Mouse (Mus musculus): ENCODE measurements at regions not wholly inside any gene's neighbourhood (a gene's known extent, or its start where the extent isn't known, plus 50 kb on each side); places are given as distances from the start of the nearest gene placed in this dataset.

DNA sequence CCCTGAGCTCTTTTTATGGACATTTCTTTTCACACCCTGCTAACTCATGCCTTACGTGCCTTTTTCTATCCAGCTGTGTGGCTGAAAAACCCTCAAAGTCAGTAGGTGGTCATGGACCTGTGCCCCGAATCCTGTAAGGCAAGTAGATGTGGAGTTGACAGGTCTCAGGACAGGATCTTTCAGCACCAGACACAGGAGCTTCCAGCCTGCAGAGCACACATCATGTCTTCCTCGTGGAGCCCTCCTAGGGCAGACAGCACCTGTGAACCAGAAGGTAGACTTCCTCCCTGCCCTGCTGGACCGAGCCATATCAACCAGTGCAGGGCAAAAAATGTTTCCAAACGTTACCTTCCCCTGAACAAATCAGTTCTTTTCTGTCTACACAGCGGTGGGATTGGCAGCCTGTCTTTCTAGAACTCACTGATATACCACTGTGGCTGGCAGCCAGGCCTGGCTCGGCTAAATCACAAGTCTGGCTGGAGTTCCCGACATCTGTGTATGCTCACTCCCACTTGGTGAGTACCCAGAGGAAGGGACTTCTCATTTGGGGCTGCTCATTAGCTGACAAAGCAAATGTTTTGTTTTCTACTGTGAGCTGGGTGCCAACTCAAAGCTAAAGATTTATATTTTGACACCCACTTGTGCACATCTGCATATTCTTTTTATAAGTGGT is 336.0 kb downstream of the Foxa2 start:
- ATAC-seq (replicated peaks; ENCODE audit: low FRiP score) (no peak), DNase-seq (ENCODE audit: low spot score) (no peak)
- Histone ChIP-seq H3K9me3 (ENCODE audit: control insufficient read depth, low read length) (no peaks in the 10 kb centered on the region), H3K36me3 (ENCODE audit: control insufficient read depth, insufficient read depth, low read length) (no peaks in the 10 kb centered on the region), H3K4me3 (ENCODE audit: low read depth, low read length) (no peak overlapping the region), H3K27me3 (replicated peaks; ENCODE audit: control insufficient read depth, insufficient read depth, low read length) (no peaks in the 10 kb centered on the region), H3K4me2 (no peak overlapping the region), H3K9ac (ENCODE audit: low read depth, low read length) (no peak overlapping the region), H3K4me1 (replicated peaks; ENCODE audit: control insufficient read depth, insufficient read depth, low read length) (no peaks in the 10 kb centered on the region), H3K27ac (ENCODE audit: low read depth, low read length) (no peak overlapping the region)
- 57% methylated on average over 8 of the region's 8 CpGs for WGBS

DNA sequence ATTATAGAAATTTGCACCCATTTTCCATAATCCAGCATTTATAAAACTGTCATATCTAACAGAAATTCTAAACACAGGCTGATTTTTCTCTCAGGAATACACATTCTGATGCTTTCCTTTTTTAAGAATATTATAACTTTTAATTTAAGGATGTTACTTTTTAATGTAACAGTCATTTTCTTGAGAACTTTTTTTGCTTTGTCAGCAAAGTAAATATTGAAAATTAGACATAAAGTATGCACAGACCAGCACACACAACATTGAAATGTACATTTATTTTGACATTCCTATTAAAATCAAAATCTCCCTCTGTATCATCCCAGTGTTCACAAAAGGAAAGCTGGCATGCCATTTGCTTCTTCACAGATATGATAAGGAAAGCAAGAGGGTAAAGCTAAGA is 337.0 kb downstream of the Foxa2 start:
- no peaks in the 10 kb centered on the region for H3K4me1 ChIP-seq (replicated peaks; ENCODE audit: control insufficient read depth, insufficient read depth, low read length)
- no peak overlapping the region for H3K27ac ChIP-seq (ENCODE audit: low read depth, low read length)
- H3K9ac ChIP-seq (ENCODE audit: low read depth, low read length) = no peak overlapping the region
- H3K9me3 ChIP-seq (ENCODE audit: control insufficient read depth, low read length) = no peaks in the 10 kb centered on the region
- no peak for ATAC-seq (replicated peaks; ENCODE audit: low FRiP score)
- H3K36me3 ChIP-seq (ENCODE audit: control insufficient read depth, insufficient read depth, low read length) = no peaks in the 10 kb centered on the region
- no peak overlapping the region for H3K4me3 ChIP-seq (ENCODE audit: low read depth, low read length)
- DNase-seq (ENCODE audit: low spot score) = no peak
- H3K4me2 ChIP-seq = no peak overlapping the region
- H3K27me3 ChIP-seq (replicated peaks; ENCODE audit: control insufficient read depth, insufficient read depth, low read length) = no peaks in the 10 kb centered on the region

DNA sequence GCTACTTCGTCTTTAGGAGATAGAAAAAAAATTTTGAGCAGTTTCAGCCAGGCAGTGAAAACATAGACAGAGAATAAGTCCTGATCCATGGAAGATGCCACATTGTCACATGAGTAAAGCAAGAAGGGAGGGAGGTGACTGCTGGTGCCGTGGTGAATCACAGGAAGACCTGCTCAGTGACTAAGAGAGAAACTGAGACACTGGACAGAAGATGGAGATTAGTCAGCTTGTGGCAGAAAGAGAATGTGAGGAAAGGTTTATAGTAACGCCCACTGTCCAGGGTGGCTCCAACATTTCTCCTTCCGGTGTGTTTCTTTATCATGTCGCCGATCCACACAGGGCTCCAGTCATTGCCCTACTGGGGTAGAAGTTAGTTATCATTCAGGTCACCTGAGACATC is 339.6 kb downstream of the Foxa2 start:
- 81% methylated on average over 6 of the region's 6 CpGs for WGBS
- no peaks in the 10 kb centered on the region for H3K27me3 ChIP-seq (replicated peaks; ENCODE audit: control insufficient read depth, insufficient read depth, low read length)

DNA sequence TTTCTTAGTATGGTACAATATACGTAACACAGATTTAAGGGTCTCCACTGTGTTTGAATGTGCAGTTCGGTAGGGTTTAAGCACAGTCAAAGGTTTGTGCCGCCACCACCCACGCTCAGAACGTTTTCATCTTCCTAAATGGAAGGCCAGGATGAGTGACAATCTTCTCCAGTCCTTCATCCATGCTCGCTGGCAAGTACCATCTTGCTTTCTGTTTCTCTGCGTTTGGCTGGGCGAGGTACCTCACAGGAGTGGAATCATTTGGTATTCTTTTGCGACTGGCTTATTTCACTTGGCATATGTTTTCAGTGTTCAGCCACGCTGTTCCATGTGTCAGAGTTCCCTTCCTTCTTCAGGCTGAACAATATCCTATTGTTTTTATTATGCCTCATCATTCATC is 342.3 kb downstream of the Pax1 start:
- Histone ChIP-seq H3K9ac (ENCODE audit: low read depth, low read length) (no peak overlapping the region), H3K4me1 (replicated peaks; ENCODE audit: control insufficient read depth, insufficient read depth, low read length) (no peaks in the 10 kb centered on the region), H3K9me3 (ENCODE audit: control insufficient read depth, low read length) (no peaks in the 10 kb centered on the region), H3K27ac (ENCODE audit: low read depth, low read length) (no peak overlapping the region), H3K4me3 (ENCODE audit: low read depth, low read length) (no peak overlapping the region), H3K36me3 (ENCODE audit: control insufficient read depth, insufficient read depth, low read length) (no peaks in the 10 kb centered on the region), H3K4me2 (no peak overlapping the region), H3K27me3 (replicated peaks; ENCODE audit: control insufficient read depth, insufficient read depth, low read length) (no peaks in the 10 kb centered on the region)
- WGBS = 78% methylated on average over 10 of the region's 10 CpGs
- ATAC-seq (replicated peaks; ENCODE audit: low FRiP score) = no peak
- no peak for DNase-seq (ENCODE audit: low spot score)

More for the DNA sequence above, 339.6 kb downstream of the Foxa2 start:
- H3K9ac ChIP-seq (ENCODE audit: low read depth, low read length) = no peak overlapping the region
- H3K4me2 ChIP-seq = no peak overlapping the region
- ATAC-seq (replicated peaks; ENCODE audit: low FRiP score) = no peak
- DNase-seq (ENCODE audit: low spot score) = no peak
- no peak overlapping the region for H3K4me3 ChIP-seq (ENCODE audit: low read depth, low read length)
- no peaks in the 10 kb centered on the region for H3K4me1 ChIP-seq (replicated peaks; ENCODE audit: control insufficient read depth, insufficient read depth, low read length)
- H3K36me3 ChIP-seq (ENCODE audit: control insufficient read depth, insufficient read depth, low read length) = no peaks in the 10 kb centered on the region
- no peak overlapping the region for H3K27ac ChIP-seq (ENCODE audit: low read depth, low read length)
- no peaks in the 10 kb centered on the region for H3K9me3 ChIP-seq (ENCODE audit: control insufficient read depth, low read length)

DNA sequence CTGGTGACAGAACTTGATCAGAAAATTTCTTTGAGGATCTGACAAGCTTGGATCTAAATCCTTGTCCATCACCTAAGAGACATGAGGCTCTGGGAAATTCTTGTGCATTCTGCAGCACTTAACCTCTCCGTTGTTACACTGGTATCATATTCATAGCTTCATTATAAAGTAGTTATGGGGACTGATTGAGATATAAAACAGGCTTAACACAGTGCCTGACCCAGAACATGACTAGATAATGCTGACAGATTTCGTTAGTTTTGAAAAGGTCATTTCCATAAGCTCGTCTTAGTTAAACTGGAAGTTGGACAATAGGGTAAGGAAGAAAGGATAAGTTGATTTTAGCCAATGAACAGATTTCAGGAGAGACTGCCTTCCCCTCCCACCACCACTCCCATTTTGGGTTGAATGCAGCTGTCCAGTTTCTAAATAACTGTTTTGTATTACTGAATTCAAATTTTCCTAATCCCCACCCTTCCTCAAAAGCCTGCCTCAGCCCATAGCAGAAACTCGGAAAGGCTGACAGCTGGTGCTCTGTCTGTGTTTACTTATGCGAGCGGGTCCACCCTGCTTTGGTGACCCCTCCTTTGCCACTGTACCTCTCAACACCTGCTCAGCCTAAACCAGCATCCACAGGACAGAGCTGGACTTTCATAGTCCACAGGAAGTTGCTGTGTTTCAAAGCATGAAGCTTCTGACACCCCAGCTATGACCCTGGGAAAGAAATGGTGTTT is 340.8 kb downstream of the Pax1 start:
- Histone ChIP-seq H3K27ac (ENCODE audit: low read depth, low read length) (no peak overlapping the region), H3K4me1 (replicated peaks; ENCODE audit: control insufficient read depth, insufficient read depth, low read length) (no peaks in the 10 kb centered on the region), H3K4me3 (ENCODE audit: low read depth, low read length) (no peak overlapping the region), H3K36me3 (ENCODE audit: control insufficient read depth, insufficient read depth, low read length) (no peaks in the 10 kb centered on the region), H3K9me3 (ENCODE audit: control insufficient read depth, low read length) (no peaks in the 10 kb centered on the region), H3K4me2 (no peak overlapping the region), H3K27me3 (replicated peaks; ENCODE audit: control insufficient read depth, insufficient read depth, low read length) (no peaks in the 10 kb centered on the region), H3K9ac (ENCODE audit: low read depth, low read length) (no peak overlapping the region)
- ATAC-seq (replicated peaks; ENCODE audit: low FRiP score) (no peak), DNase-seq (ENCODE audit: low spot score) (no peak)
- 59% methylated on average over 6 of the region's 6 CpGs for WGBS

DNA sequence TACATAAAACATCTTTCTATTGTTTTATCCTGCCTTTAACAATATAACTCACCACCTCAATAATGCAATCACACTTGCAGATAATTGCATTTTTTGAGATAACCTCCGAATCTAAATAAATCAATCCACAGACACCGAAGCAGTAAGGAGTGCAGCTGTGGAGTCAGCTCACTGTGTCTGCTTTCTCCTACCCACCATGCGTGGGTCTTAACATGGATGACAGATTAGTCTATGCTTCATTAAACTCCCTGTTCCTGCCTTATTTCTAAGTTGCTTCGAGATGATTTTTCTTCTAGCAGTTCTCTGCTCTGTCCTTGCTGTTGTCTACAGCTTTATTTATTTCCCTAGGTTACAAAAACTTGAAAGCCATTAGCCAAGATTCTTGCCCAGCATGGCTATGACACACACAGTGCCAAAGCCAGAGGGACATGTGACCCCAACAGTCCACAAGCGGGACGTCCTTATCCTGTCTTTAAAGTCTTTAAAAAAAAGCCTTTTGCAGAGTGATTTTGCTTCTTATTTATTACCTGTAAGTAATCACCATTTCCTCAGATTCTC is 337.9 kb downstream of the Pax1 start:
- Histone ChIP-seq H3K4me3 (ENCODE audit: low read depth, low read length) (no peak overlapping the region), H3K9me3 (ENCODE audit: control insufficient read depth, low read length) (no peaks in the 10 kb centered on the region), H3K36me3 (ENCODE audit: control insufficient read depth, insufficient read depth, low read length) (no peaks in the 10 kb centered on the region), H3K27me3 (replicated peaks; ENCODE audit: control insufficient read depth, insufficient read depth, low read length) (no peaks in the 10 kb centered on the region), H3K4me1 (replicated peaks; ENCODE audit: control insufficient read depth, insufficient read depth, low read length) (no peaks in the 10 kb centered on the region), H3K27ac (ENCODE audit: low read depth, low read length) (no peak overlapping the region), H3K9ac (ENCODE audit: low read depth, low read length) (no peak overlapping the region), H3K4me2 (no peak overlapping the region)
- WGBS = 73% methylated on average over 6 of the region's 6 CpGs
- ATAC-seq (replicated peaks; ENCODE audit: low FRiP score) (no peak), DNase-seq (ENCODE audit: low spot score) (no peak)

DNA sequence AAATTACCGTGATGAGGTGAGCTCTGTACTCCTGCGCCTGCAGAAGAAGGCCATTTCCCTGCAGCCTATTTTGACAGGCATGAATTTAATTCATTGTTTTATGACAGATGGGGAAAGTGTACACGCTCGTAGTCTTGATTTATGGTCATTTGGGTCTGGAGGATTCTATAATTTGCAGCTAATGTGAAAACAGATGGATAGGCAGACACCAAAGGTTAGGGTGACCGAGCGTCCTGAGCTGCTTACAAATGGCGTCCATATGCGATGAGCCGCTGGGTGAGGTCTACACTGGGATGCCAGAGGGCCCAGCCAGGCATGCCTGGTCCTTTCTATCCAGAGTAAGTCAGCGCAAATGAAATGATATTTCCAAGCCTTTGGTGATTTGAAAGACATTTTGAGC is 330.2 kb downstream of the Pax1 start:
- H3K4me1 ChIP-seq (replicated peaks; ENCODE audit: control insufficient read depth, insufficient read depth, low read length) = no peaks in the 10 kb centered on the region
- H3K4me3 ChIP-seq (ENCODE audit: low read depth, low read length) = no peak overlapping the region
- H3K36me3 ChIP-seq (ENCODE audit: control insufficient read depth, insufficient read depth, low read length) = no peaks in the 10 kb centered on the region
- no peak overlapping the region for H3K4me2 ChIP-seq
- no peaks in the 10 kb centered on the region for H3K9me3 ChIP-seq (ENCODE audit: control insufficient read depth, low read length)
- ATAC-seq (replicated peaks; ENCODE audit: low FRiP score) = no peak
- H3K9ac ChIP-seq (ENCODE audit: low read depth, low read length) = no peak overlapping the region
- H3K27ac ChIP-seq (ENCODE audit: low read depth, low read length) = no peak overlapping the region
- DNase-seq (ENCODE audit: low spot score) = no peak
- no peaks in the 10 kb centered on the region for H3K27me3 ChIP-seq (replicated peaks; ENCODE audit: control insufficient read depth, insufficient read depth, low read length)
- 76% methylated on average over 10 of the region's 10 CpGs for WGBS

DNA sequence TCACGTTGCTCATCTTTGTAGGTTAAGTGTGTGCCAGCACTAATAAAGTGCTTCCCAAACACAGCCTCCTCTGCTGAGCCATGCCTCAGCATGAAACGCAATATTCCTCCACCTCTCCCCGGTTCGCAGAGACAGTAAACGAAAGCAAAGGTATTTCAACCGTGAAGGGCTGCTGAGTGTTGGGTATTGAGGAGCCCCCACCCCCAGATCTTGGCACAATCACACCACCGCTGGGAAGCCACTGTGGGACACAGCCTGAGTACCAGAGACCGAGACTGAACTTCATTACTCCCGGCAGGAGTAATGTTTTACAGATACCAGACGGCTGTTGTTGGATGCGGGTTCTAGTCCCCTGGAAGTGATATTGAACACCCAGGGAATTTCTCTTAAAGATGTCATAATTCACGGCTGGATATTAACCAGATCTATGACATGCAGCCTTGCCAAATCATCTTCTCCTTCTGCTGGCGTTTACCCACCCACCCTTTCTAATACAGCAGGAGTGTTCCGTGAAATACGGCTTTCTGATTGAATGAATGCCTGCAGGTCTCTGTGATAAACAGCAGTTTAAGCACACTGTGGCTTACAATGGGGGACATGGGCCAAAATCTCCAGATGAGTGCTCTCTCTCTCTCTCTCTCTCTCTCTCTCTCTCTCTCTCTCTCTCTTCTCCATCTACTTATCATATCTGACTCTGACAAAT is 328.9 kb downstream of the Pax1 start:
- Histone ChIP-seq H3K27me3 (replicated peaks; ENCODE audit: control insufficient read depth, insufficient read depth, low read length) (no peaks in the 10 kb centered on the region), H3K4me1 (replicated peaks; ENCODE audit: control insufficient read depth, insufficient read depth, low read length) (no peaks in the 10 kb centered on the region), H3K36me3 (ENCODE audit: control insufficient read depth, insufficient read depth, low read length) (no peaks in the 10 kb centered on the region), H3K27ac (ENCODE audit: low read depth, low read length) (no peak overlapping the region), H3K4me3 (ENCODE audit: low read depth, low read length) (no peak overlapping the region), H3K9me3 (ENCODE audit: control insufficient read depth, low read length) (no peaks in the 10 kb centered on the region), H3K4me2 (no peak overlapping the region), H3K9ac (ENCODE audit: low read depth, low read length) (no peak overlapping the region)
- DNase-seq (ENCODE audit: low spot score) (no peak), ATAC-seq (replicated peaks; ENCODE audit: low FRiP score) (no peak)
- WGBS = 74% methylated on average over 15 of the region's 15 CpGs
